Mouse (Mus musculus): ENCODE measurements around the gene Akr1b8.

DNA sequence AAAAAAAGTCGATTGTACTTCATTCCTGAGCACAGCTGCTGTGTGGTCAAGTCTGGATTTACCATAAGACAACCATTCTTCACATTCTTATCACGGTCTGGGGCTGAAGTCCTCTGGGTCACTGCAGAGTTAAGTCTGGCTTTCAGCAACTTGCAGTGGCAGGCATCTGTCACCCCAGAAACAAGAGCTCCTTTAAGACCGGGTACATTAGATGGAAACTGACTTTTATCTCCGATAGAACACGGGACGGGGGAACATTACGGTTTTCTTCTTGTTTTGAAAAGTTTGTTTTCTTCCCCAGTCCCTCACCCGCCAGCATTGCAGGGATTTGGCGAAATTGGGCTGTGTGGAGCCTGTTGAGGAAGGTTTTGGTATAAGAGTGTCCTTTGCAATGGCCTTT, 1.9 kb downstream of the Akr1b8 start:
- TF ChIP-seq CTCF (IDR thresholded peaks at IDR 0.05; ENCODE audit: extremely low read depth, insufficient read depth, low read length) (no peak), POLR2A (IDR thresholded peaks at IDR 0.05; ENCODE audit: extremely low read depth, insufficient read depth, low read length) (no peak)
